Mouse (Mus musculus) T-helper 1 cell (primary cell): ENCODE data around the gene Large2.

ENCODE experiments used
- in situ Hi-C: fragments of 300-600 bp; cut with MboI, MseI; formaldehyde crosslinking; loops from one replicate; pipeline ENCODE4 v1.15.1; 2025; ENCODE audit warnings: high pct_unique_total_duplicates

The Large2 gene

DNA sequence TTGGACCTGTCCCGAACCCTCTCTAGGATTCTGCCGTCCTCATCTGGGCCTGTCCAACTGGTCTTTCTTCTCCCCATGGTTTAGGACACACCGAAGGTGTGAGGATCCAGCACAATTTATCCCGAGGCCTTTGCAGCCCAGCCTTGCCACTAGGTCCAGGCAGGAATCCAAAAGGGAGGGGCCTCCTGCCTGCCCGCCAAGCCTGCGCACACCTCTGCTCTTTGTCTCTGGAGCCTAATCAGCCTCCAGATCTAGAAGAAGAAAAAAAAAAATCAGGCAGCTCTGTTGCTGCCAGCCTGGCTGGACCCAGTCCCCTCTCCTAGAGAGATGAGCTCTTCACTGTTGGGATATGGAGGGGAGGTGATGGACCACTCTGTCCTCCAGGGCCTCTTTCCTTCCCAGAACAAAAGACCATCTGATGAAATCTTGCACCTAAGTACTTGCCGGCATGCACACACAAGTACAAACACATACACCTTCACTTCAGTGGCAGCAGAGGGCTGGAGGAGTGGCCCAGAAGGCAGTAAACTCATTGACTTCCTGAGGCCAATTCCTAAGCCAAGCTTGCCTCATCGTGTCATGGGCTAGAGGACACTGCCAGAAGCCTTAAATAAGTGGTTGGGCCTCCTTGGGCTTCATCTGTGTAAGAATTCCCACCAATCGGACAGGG lies 1.8 kb downstream of the Large2 start:
- in situ Hi-C loops: no loop called here

DNA sequence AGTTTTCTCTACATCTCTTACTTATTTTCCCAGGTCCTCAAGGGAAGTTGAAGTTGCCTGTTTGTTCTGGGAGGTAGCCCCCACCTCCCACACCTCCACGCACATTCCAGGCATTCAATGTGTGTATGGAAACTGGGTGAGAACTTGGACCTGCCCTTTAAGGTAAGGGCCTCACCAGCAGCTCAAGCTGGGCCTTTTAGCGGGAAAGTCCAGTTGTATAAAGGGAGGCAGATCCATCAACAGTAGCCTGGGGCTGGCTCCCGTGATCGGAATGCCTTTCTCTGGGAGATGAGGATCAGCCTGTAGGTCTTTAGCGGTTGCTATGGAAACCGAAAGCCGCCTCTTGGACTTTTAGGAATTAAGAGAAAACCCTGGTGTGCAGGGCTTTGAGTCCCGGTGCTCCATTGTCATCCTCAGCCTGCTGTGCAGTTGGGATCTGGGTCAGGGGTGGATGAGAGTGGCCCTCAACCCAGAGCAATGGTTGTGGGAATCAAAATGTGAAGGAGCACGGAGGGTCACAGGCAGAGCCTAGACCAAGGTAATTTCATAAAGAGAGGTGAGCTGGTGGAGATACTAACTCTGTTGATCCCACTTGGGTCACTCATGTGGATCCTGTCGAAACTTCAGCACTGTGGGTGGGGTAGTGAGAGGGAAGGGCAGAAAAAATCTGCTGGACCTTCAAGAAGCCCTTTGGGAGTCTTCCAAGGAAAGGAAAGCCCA lies 2.5 kb downstream of the Large2 start:
- in situ Hi-C loops: no loop called here

GRCm38 (mm10) chr2:92370821-92371805 lies 3.6 kb downstream of the Large2 start:
- in situ Hi-C loops: no loop called here

DNA sequence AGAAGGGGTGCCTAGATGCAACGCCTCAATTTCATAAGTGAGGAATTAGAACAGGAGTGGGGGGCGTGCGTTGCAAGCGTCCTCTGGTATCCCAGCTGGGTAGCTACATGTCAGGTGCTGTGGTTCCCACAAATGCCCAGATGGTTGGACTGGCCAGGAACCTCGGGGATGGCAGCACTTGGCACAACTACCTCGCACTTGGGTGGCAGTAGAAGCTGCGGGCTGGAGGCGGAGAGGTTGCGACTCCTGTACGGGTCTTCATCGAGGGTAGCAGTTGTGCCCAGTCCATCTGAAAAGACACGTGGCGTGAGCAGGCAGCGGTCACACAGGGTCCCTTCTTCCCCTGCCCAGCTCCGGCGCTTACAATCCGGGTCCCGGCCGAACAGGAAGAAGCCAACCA lies 4.3 kb downstream of the Large2 start:
- in situ Hi-C loops: no loop called here

DNA sequence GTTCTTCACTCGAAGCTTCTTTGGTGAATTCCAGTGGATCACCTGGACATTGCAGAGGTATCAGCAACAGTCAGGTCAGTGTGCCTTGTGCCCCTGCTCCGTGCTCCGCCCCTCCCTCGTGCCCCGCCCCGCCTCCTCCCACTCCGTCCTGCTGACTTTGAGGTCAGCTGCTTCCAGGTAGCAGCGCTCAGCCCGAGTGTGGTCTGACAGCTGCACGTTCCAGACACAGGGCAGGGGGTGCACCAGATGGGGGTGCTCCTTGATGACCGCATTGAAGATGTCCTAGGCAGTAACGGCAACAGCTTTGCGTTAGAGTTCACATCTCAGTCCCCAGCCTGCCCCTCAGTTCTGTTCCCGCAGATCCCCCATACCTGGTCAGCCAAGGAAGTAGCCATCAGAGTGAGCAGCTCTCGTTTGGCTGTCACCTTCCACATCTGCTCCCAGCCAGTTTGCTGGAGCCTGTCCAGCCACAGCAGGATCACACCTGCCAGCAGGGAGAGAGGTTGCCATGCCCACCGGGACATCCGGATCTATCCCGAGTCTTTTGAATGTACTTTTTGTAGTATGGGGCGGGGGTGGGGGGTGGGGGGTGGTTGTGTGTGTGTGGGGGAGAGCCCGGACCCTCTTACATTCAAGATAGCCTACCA lies 7.2 kb downstream of the Large2 start:
- in situ Hi-C loops: no loop called here

- in situ Hi-C loops: no loop called here
These were observed 9.1 kb downstream of the Large2 start for GRCm38 (mm10) chr2:92365568-92365967.

DNA sequence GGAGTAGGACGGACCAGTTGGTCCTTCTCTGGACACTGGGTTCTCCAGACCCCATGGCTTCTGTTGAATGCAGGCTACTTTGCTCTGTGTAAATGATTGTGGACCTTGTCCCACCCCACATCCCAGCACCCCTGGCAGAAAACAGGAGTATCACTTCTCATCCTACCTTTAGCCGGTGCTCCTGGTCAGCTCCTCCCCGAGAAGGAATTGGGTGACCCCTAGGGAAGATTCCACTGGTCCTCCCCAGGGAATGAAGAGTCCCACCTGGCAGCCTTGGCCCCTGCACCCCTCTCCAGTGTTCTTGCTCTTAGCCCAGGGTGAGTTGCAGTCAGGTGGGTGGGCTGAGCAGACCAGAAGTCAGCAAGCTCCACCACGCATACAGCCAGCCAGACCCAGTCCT lies 10.6 kb downstream of the Large2 start:
- in situ Hi-C loops: no loop called here

DNA sequence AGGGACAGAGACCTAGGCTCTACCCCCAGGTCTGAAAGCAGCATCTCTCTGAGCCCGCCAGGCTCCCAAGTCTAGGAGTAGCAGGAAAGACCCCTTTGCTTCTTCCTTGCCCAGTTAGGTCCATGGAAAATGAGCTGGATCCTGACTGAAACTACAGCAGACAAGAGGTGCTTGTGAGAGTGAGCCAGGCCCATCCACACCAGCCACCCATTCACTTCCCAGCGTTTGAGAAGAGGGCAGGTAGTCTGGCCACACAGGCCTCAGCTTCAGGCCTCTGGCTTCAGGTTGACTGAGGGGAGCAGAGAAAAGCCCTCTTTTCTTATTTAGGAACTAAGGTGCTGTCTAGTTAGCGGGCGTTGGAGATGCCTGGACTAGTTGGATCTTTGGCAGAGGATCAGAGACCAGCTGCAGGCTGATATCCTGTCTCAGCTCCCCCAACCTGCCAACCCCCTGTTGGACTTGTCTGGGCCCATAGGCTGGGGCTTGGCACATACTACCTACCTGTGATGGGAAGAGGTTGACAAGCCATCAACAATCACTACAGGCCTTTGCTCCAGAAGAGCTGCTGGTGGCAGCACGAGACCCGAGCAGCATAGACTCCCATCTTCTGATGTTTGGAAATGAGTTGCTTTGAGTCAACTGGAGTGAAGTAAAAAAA lies 12.0 kb downstream of the Large2 start:
- in situ Hi-C loops: no loop called here

- in situ Hi-C loops: no loop called here
These were observed 12.9 kb downstream of the Large2 start for GRCm38 (mm10) chr2:92361795-92362194.

DNA sequence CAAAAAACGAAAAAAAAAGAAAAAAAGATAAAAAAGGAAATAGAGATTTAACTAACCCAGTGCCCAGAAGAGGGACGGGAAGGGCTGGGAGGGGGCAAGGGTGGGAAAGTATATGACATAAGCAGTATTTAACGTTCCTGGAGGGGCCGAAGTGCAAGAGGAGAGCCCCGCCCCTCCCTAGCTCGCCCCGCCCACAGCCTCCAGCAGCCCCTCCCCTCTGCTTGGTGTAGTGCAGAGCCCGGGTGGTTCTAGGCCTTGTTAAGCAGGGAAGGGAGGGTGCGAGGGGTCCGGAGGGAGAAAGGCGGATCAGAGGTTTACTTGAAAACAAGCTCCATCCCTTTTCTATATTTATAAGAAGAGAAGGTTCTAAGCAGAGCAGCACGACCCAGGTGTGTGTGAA lies 13.8 kb downstream of the Large2 start:
- in situ Hi-C loops: no loop called here

DNA sequence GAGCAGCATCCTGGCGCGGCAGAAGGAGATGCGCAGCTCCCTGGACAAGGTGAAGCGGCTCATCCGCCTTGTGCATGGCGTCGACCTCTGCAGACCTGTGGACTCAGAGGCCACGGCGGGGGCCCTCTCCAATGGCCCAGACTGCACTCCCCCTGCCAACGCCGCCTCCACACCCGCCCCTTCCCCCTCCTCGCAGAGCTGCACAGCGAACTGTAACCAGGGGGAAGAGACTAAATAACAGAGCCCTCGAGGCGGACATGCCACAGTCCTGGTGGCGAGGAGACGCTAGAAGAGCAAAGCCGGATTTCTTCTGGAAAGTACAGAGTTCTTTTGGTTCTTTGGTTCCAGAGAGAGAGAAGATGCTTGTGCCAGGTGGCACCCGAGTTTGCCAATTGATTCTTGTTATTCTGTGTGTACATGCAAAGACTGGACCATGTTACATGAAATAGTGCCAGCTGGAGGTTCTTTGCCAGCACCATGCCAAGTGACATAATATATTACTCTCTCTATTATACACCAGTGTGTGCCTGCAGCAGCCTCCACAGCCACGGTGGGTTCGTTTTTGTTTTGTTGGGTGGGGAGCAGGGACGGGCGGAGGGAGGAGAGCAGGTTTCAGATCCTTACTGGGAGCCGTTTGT lies 14.4 kb downstream of the Large2 start:
- in situ Hi-C loops: no loop called here

GRCm38 (mm10) chr2:92359301-92359700 lies 15.4 kb downstream of the Large2 start:
- in situ Hi-C loops: no loop called here

GRCm38 (mm10) chr2:92354224-92354623 lies 20.4 kb downstream of the Large2 start:
- in situ Hi-C loops: no loop called here

DNA sequence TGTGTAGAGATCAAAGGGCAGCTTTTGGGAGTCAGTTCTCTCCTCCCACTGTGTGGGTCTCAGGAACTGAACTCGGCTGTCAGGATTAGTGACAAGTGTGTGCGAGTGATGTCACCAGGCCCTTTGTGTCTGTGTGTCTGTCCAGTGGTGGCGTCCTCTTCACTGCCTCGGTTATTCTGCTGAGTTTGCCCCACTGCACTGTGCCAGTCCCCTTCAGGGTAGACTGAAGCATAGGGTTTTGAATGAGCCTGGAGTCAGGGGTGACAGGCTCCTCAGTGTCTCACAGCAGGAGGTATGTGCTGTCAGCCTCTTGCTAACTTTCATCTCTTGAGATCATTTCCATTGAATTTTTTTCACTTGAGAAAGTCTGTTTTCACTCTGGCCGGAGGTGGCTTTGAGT lies 21.3 kb downstream of the Large2 start:
- in situ Hi-C loops: no loop called here

DNA sequence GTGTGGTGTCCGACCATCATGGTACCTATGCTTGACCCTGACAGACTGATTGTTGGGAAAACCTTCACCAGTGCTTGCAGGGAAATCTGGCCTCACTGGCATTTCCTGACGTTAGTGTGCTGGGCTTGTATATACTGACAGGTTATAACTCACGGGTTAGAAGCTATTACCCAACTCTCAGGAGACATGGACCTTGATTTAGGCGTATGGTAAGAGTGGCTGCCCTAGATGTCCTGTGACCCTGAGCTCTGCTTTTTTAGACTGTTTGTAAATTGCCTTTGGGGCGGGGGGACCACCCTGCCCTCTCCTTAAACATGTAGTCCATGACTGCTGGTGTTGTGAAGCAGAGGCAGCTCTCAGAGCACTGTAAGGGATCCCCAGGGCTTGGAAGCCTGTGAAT lies 24.0 kb downstream of the Large2 start:
- in situ Hi-C loops: no loop called here

DNA sequence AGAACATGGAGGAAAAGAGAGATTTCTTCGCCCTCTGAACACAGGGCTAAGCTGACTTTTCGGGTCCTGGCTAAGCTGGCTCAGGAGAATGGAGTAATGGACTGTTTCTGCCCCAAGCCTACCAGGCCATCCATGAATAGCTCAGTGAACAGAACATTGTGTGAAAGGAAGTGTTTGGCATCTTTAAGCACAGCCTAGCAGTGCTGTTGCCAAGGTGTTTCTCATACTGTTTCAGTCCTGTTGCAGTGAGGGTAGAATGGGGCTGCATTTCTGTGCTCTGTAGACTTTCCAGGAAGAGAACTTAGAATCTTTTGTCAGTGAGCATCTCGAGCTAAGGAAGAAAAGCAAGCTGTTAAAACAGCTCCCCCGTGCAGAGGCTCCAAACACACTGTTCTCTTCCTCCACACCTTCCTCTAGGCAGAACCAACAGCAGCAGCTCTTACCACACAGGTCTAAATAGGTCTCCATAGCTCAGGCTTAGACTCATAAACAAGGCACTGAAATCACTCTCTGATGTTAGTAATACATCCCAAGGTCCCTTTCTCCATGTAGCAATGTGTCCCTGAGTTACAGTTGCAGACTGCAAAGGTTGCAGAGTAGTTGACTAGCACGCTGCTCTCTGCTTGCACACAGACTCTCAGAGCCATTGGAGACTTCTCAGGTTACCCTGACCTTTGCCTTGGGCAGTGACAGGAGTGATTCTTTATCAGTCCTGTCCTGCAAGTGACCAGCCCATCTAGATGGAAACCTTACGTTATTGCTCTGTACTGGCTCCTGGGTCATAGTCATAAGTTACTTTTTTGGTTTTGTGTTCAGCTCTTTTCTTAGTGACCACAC lies 24.9 kb downstream of the Large2 start:
- in situ Hi-C loops: no loop called here

DNA sequence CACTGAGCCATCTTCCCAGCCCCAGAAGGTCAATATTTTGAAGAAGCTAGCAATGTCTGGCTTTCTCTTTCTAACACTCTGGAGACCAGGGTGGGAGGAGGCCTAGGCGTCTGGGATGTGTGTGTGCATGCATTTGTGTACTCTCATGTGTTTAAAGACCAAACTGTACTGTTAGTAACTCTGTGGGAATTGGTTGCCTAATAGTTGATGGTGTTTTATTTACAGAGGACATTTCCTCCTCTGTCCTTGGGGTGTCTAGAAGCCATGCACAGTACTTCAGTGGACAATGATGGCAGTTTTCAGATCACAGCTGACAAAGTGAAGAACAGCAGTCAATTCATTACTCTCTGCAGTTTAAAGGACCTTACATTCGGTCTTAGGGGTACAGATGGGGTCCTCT lies 27.5 kb downstream of the Large2 start:
- in situ Hi-C loops: no loop called here

DNA sequence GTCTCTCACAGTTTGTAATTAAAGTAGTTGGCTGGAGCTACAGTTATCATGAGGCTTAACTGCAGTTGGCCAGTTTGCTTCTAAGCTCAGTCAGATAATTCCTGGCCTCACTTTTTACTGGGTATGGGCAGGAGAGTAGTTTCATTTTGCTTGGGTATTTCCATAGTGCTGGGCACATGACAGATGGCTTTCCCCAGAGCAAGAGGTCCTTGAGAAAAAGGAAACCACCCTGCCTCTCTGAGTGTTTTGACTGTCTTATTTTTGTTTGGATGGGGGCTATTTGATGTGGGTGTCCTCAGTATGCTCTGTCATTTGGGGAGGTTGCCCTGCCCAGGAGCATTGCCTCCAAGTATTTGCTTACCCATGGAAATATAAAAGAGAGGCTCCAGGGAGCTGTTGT lies 32.3 kb downstream of the Large2 start:
- in situ Hi-C loops: no loop called here

GRCm38 (mm10) chr2:92331871-92332270 lies 42.8 kb downstream of the Large2 start:
- in situ Hi-C loops: no loop called here

DNA sequence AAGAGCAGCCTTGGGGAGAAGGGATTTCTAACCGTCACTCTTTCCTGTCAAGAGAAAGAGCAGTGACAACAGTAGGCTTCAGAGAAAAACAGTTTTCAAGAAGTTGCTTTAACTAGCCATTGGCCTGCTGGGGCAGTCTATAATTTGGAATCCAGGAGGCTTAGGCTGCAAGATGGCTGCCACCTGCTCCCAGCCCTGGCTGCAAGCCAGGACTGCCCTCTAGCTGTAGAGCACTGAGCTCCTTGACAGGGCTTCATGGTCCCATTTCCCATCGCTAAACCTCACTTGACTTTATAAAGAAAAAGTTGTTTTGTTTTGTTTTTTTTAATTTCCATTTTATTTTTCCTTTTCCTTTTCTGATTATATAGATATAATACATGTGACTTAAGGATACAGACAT lies 43.3 kb downstream of the Large2 start:
- in situ Hi-C loops: no loop called here
